Mouse (Mus musculus): Measurements from ENCODE around the gene Msmb. TPM values are rescaled to one million over a fixed set of nuclear protein-coding genes. Genes with fewer than 3 reads are reported as not detected.

Msmb gene
- total and polyA plus RNA-seq, 3 experiments, result not detected

DNA sequence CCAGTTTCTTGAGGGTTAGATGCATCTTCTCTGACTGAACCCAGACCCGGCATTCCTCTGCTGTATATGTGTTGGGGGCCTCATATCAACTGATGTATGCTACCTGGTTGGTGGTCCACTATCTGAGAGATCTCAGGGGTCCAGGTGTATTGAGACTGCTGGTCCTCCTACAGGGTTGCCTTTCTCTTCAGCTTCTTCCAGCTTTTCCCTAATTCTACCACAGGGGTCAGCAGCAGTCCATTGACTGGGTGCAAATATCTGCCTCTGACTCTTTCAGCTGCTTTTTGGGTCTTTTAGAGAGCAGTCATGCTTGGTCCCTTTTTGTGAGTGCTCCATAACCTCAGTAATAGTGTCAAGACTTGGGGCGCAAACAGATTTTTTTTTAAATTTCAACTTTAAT is 9.0 kb downstream of the Msmb start:
- Histone ChIP-seq H3K4me3 (ENCODE audit: control insufficient read depth in 1 of 2, insufficient read depth in 1 of 2, low read depth in 2 of 2, low read length in 2 of 2) (no peak overlapping the region), H3K79me2 (ENCODE audit: control insufficient read depth, insufficient read depth, low read length, poor library complexity) (no peaks in the 10 kb centered on the region), H3K9ac (ENCODE audit: control insufficient read depth, low read depth, low read length, poor library complexity, severe bottlenecking) (no peak overlapping the region), H3K27ac (ENCODE audit: control insufficient read depth, low read depth, low read length) (no peak overlapping the region), H3K4me1 (ENCODE audit: control insufficient read depth in 1 of 2, insufficient read depth in 2 of 2, low read length in 2 of 2) (peaks cover 5 to 7% of the 10 kb centered on the region in 2 experiments), H3K27me3 (ENCODE audit: control insufficient read depth in 1 of 2, insufficient read depth in 2 of 2, low read length in 2 of 2) (no peaks in the 10 kb centered on the region), H3K9me3 (replicated peaks; ENCODE audit: insufficient read depth, low read length) (no peaks in the 10 kb centered on the region), H3K36me3 (ENCODE audit: control insufficient read depth in 1 of 2, insufficient read depth in 2 of 2, low read length in 2 of 2) (peaks cover 0 to 6% of the 10 kb centered on the region in 2 experiments; a peak in 2 of 4 replicates)
- TF ChIP-seq MYB (IDR thresholded peaks at IDR 0.05; ENCODE audit: low read depth, low read length) (no peak), SIN3A (IDR thresholded peaks at IDR 0.05; ENCODE audit: low read length) (no peak), NRF1 (IDR thresholded peaks at IDR 0.05; ENCODE audit: insufficient read depth, low read depth, low read length, poor library complexity, severe bottlenecking) (no peak), MAFK (IDR thresholded peaks at IDR 0.05; ENCODE audit: borderline replicate concordance, low read depth, low read length) (no peak), USF1 (IDR thresholded peaks at IDR 0.05; ENCODE audit: low read depth, low read length) (no peak), ZC3H11A (IDR thresholded peaks at IDR 0.05; ENCODE audit: low read depth, low read length) (no peak), CHD2 (IDR thresholded peaks at IDR 0.05; ENCODE audit: low read length) (no peak), ETS1 (IDR thresholded peaks at IDR 0.05; ENCODE audit: low read depth, low read length) (no peak), POLR2AphosphoS2 (IDR thresholded peaks at IDR 0.05; ENCODE audit: low read length) (no peak), RAD21 (IDR thresholded peaks at IDR 0.05; ENCODE audit: low read depth, low read length) (no peak; the same call in 1 of the 2 replicates), MYC (IDR thresholded peaks at IDR 0.05; ENCODE audit: low read depth, low read length) (no peak), MAX (IDR thresholded peaks at IDR 0.05; ENCODE audit: low read length) (no peak), ZKSCAN1 (IDR thresholded peaks at IDR 0.05; ENCODE audit: low read depth, low read length) (no peak), TAL1 (IDR thresholded peaks at IDR 0.05; ENCODE audit: low read length) (no peak), MXI1 (IDR thresholded peaks at IDR 0.05; ENCODE audit: low read depth, low read length) (no peak), HCFC1 (IDR thresholded peaks at IDR 0.05; ENCODE audit: low read depth, low read length) (no peak)
- DNase-seq (ENCODE audit: low read depth, low spot score), result no peak

DNA sequence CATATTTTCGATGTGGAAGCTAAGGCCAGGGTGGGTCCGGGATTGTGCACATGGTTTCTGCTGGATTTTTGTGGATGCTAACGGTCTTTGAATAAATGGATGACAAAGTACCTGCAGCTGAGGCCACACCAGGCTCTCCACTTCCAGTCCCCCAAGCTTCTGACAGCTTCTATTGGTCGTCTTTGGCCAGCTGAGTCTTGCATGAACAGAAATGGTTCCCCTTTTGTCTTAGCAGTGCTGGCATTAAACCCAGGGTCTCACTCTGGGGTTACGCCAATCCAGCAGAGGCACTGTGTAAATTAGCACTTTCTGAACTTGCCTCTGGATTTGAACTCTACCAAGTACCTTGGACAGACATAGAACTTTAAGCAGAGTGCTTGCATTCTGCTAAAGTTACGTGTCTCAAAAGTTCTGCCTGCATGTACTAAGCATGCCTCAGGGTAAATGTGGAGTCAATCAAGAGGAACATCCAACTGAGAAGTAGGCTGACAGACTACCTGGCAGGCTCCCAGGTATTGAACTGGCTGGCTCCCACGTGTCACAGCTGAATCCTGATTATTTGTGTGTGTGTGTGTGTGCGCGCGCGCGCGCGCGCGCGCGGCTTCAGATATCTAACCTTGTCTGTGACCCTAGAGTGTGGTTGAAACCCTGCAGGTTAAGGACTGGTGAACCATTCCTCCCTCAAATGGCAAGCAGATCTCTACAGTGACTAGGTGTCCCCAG is 10.6 kb downstream of the Msmb start:
- no peak for TF ChIP-seq MEF2A (IDR thresholded peaks at IDR 0.05; ENCODE audit: extremely low read depth, insufficient replicate concordance, low read depth, low read length, poor library complexity, severe bottlenecking)
- TF ChIP-seq ZKSCAN1 (IDR thresholded peaks at IDR 0.05; ENCODE audit: low read depth, low read length), result no peak
- TF ChIP-seq GABPA (IDR thresholded peaks at IDR 0.05; ENCODE audit: low read depth, low read length), result no peak
- no peak for TF ChIP-seq JUND (IDR thresholded peaks at IDR 0.05; ENCODE audit: low read depth, low read length)
- TF ChIP-seq MAX (IDR thresholded peaks at IDR 0.05; ENCODE audit: low read length), result no peak
- TF ChIP-seq TAL1 (IDR thresholded peaks at IDR 0.05; ENCODE audit: low read length), result no peak
- no peak for TF ChIP-seq NRF1 (IDR thresholded peaks at IDR 0.05; ENCODE audit: insufficient read depth, low read depth, low read length, poor library complexity, severe bottlenecking)
- no peak for TF ChIP-seq UBTF (IDR thresholded peaks at IDR 0.05; ENCODE audit: borderline replicate concordance, insufficient read depth, low read depth, low read length)
- TF ChIP-seq SIN3A (IDR thresholded peaks at IDR 0.05; ENCODE audit: low read length), result no peak
- no peak for TF ChIP-seq CTCF (IDR thresholded peaks at IDR 0.05 in 2 of 3, conservative IDR thresholded peaks at IDR 0.05 in 1 of 3; ENCODE audit: control insufficient read depth in 1 of 3, insufficient read depth in 1 of 3, low read depth in 2 of 3, low read length in 3 of 3, poor library complexity in 1 of 3, severe bottlenecking in 1 of 3)
- TF ChIP-seq POLR2A (IDR thresholded peaks at IDR 0.05; ENCODE audit: control insufficient read depth in 1 of 2, insufficient read depth in 1 of 2, low read depth in 1 of 2, low read length in 2 of 2, poor library complexity in 1 of 2), result no peak
- TF ChIP-seq MXI1 (IDR thresholded peaks at IDR 0.05; ENCODE audit: low read depth, low read length), result no peak
- TF ChIP-seq NELFE (IDR thresholded peaks at IDR 0.05; ENCODE audit: low read depth, low read length), result no peak
- TF ChIP-seq ZMIZ1 (IDR thresholded peaks at IDR 0.05; ENCODE audit: low read depth, low read length), result no peak
- TF ChIP-seq CHD2 (IDR thresholded peaks at IDR 0.05; ENCODE audit: low read length), result no peak
- TF ChIP-seq TBP (IDR thresholded peaks at IDR 0.05; ENCODE audit: low read depth, low read length), result no peak
- no peak for TF ChIP-seq BHLHE40 (IDR thresholded peaks at IDR 0.05; ENCODE audit: borderline replicate concordance, low read depth, low read length)

More for the DNA sequence above, 10.6 kb downstream of the Msmb start:
- Histone ChIP-seq H3K9me3 (replicated peaks; ENCODE audit: insufficient read depth, low read length) (no peaks in the 10 kb centered on the region), H3K27ac (ENCODE audit: control insufficient read depth, low read depth, low read length) (no peak overlapping the region), H3K36me3 (ENCODE audit: control insufficient read depth in 1 of 2, insufficient read depth in 2 of 2, low read length in 2 of 2) (no peaks in the 10 kb centered on the region), H3K27me3 (ENCODE audit: control insufficient read depth in 1 of 2, insufficient read depth in 2 of 2, low read length in 2 of 2) (no peaks in the 10 kb centered on the region), H3K79me2 (ENCODE audit: control insufficient read depth, insufficient read depth, low read length, poor library complexity) (no peaks in the 10 kb centered on the region), H3K4me1 (ENCODE audit: control insufficient read depth in 1 of 2, insufficient read depth in 2 of 2, low read length in 2 of 2) (no peaks in the 10 kb centered on the region), H3K9ac (ENCODE audit: control insufficient read depth, low read depth, low read length, poor library complexity, severe bottlenecking) (no peak overlapping the region), H3K4me3 (ENCODE audit: control insufficient read depth in 1 of 2, insufficient read depth in 1 of 2, low read depth in 2 of 2, low read length in 2 of 2) (no peak overlapping the region)
- DNase-seq (ENCODE audit: low read depth, low spot score), result no peak
